Mouse (Mus musculus) frontal cortex, postnatal 14 days (tissue): Measurements from ENCODE around the gene Hspe1.
"Not testable (repeated sequence)": the region's sequence is repeated elsewhere in the genome, so short reads cannot be mapped to it uniquely, and the experiment has no call there.

Source experiments
- DNase-seq, 2 experiments: peaks; one replicate each; pipeline ENCODE4 v3.0.0; 2022; ENCODE audit warnings: low spot score in 2 of 2

The Hspe1 gene

DNA sequence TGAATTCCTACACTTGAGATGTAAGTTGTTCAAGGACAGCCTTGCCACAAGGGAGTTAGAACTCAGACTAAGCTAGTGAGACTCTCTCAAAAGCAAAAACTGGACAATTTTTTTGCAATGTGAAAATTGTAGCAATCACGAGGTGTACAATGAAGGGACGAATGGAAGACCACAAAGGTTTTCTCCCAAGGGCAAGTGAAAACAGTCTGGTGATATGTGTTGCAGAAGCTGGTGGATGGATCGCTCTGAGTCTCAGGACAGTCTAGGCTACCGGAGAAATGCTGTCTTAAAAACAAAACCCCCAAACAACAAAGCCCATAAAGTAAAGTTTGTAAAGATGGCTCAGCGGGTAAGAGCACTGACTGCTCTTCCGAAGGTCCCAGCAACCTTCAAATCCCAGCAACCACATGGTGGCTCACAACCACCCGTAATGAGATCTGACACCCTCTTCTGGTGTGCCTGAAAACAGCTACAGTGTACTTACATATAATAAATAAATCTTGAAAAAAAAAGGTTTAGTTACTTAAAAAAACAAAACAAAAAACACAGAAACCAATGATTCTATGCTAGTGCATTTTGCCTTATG lies 2.1 kb upstream of the Hspe1 start:
- DNase-seq: no peak

DNA sequence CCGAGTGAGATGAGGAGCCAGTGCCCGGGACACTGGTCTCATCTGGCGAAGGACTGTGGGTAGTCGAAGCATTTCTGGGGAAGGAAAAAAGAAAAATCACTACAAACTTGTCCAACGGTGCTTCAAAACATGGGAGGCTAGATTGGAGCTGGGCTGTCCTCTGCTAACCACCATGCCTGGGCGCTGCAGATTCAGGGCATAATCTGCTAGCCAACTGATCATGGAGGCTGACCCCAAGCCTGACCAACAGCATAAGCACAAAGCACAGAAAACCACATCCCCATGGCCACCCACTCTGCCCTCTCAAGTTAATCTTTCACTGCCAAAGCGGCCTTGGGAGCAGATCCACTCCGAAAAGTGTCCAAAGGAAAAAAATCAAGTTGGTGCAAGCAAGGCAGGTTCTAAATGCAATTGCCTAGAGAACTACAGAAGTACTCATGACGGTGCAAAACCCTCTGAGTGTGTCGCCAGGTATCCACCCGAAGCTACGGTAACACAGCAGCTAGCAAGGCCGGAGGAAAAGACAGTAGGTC lies 998 bp upstream of the Hspe1 start:
- no peak for DNase-seq

DNA sequence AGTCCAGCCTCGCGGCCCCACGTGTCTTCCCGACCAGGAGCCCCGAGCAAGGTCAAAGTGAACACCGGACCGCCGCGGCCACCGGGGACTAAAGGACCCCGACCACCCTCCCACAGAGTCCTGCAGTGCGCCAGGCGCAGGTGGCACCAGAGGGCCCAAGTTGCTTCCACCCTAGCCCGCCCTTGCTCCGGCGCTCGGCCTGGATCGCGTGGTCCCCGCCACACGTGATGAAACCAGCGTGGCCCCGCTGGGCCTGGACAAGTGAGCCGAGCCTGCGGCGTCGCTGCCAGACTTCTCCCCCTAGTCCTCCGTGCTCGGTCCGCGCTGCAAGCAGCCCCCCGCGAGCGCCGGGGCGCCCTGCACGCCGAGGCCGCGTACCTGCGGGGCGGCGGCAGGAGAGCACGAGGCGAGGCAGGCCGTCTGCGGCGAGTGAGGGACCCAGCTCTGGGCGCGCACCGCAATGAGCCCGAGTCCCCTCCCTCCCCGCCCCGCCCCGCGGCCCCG lies 479 bp upstream of the Hspe1 start:
- DNase-seq: peak in 1 of 2 experiments; percentile 64

DNA sequence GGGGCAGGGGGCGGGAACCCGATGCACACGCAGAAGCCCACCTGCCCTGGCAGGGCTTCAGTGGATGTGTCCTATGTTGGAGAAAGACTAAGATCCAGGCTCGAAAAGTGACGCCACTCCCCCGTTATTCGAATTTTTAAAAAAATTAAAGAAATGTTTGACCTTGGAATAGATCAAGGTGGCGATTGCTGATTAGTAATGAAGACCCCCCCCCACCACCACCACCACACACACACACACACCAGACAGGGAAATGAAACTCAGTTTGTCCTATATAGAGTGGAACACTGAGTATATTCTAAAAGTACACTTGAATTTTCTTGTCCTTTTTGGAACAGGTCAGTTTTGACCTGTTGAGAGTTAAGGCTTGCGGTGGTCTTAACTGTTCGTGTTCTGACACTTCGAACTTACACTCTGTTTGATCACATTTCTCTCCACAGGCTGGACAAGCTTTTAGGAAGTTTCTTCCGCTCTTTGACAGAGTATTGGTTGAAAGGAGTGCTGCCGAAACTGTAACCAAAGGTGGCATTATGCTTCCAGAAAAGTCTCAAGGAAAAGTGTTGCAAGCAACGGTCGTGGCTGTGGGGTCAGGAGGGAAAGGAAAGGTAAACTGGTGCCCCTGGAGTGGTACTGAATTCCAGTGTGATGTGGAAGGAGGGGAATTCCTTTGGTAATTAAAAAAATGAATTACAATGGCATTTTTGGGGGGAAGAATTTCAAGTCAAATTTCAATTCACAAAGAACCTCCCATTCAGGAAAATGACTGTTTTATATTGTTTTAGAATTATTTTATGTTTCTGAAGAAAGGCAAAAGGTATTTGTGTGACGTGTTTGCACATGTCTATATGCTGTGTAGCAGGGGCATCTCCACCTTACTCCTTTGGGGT lies 922 bp downstream of the Hspe1 start:
- no peak for DNase-seq

DNA sequence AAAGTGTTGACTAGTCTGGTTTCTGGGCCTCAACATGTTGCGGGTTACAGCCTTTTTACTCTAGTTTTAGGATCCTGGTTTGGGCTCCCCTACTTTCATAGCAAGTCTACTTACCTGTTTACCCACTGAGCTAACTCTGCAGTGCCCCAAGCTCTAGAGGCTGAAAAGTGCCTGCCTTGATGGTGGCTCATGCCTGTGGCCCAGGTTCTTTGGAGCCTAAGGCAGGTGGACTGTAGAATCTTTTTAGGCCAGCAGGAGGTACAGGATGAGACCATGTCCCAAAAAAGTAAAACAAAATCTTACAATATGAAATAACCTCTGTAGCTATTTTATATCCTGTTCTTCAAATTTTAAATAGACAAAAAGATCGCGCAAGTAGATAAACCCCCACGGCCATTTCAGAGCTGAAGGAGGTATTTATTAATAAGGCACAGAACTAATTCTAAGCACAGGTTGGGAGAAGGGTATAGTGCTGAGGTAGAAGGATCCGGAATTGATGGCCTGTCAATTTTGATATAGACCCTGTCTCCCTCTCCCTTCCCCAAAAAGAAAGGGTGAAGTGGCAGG lies 1.6 kb downstream of the Hspe1 start:
- DNase-seq: no peak

DNA sequence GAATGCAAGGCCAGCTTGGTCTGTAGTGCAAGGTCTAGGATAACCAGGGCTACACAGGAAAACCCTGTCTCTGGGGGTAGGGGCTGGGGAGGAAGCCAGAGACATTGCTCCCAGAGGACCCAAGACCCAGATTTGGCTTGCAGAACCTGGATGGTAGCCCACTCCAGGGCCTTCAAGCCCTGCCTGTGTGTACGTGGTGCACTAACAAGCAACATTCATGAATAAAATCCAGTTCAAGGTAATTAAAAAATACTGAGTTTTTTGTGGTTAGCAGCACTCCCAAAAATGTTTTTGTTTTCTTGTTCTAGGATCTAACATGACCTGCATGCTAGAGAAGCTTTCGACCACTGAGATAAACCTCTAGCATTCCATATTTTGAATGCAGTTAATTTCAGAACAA lies 4.1 kb downstream of the Hspe1 start:
- no peak for DNase-seq

DNA sequence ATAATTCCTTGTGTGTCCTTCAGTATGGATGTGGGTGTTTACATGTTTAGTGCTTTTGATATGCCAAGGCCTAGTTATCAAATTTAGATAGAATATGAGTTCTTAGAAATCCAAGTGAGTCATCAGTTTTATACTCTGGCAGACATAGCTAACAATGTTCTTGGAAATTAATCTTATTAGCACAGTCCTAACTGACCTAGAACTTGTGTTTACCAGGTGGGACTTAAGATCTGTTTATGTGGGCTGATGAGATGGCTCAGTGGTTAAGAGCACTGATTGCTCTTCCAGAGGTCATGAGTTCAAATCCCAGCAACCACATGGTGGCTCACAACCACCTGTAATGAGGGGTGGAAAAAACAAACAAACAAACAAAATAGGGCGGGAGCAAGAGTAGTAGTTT lies 4.5 kb downstream of the Hspe1 start:
- no peak for DNase-seq

DNA sequence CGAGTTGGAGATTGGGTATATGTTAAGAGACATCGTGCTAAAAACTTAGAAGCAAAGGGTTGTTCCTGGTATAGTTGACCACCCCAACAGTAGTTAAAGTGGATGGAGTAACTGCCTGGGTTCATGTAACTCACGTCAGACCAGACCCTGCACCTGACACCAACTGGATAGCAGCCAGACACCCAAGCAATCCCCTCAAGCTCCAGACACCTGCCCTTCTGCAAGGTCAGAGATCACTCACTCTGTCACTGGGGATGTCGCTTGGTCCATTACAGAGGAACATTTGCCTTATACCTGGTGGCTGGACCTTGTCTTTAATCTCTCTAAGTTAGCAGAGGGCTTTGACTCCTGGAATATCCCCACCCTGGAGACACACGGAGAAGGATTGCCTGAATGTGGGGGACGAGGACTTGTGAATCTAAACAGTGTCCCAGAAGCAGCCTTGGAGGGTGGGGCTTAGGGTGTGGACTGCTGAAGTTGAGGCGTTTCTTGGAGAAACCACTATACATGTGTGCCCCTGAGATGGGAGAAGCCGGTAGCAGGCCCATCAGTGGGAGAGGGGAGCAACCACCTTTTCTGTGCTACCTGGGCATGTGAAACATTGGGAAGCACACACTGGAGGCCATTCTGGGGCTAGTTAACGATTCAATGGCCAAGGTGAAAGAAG lies 19.1 kb downstream of the Hspe1 start:
- no peak for DNase-seq

DNA sequence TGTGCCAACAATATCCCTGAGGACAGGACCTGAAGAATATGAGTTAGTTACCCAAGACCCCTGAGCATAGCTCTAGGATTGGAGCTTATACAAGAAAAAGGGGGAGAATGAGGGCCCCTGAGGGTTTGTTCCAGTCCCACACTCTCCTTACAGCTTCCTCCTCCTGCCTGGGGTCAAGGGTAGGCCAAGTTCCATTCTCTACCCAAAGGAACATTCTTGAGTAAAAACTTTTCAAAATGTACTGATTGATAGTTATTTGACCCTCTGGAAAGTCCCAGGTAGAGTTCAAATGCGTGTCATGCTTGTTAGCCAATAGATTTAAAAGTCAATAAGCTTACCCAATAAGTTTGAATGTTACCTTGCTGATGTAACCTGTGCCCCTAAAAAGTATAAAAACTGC lies 19.7 kb downstream of the Hspe1 start:
- DNase-seq: no peak

DNA sequence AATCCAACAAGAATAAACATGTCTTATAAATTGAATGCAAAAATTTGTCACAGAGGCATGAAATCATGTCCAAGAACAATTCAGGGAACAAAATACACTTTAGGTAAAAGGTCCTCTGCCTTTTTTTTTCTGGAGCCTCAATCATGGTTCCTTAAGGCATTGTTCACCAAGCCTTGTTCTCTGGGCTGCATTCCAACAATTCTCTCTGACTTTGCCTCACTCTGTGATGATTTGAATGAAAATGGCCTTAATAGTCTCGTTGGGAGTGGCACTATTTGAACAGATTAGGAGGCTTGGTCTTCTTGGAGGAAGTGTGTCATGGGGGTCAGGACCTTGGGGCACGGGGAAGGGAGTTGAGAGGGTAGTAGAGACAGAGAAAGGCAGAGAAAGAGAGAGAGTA lies 20.5 kb downstream of the Hspe1 start:
- no peak for DNase-seq

DNA sequence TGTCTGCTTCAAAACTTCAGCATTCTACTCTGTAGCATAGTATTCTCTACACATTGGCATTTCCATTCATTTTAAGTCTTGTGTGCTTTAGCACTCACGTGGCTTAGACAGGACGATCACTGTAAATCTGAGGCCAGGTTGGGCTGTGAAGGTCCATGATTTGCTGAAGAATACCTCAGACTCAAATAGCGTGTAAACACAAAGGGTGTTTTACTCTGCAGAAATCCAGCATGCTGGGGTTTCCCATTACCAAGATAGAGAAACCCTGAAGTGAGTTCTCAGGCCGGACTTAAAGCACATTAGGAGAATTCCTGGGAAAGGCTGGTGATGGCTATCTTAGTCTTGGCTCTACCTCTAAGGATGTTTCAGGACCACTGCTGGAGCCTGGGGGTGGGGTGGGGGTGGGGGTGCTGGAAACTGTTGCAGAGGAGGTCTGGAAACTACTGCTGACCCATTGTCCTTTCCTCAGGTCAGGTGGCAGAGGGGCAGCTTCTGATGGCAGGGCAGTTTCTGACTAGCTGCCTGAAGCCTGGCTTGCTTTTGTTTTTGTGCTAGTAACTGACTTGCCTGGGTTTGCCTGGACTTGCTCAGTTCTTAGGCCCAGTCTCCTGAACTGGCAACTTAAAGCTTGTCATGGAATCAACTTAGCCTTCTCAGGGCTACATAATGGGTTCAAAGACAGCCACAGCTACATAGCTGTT lies 21.3 kb downstream of the Hspe1 start:
- no peak for DNase-seq

DNA sequence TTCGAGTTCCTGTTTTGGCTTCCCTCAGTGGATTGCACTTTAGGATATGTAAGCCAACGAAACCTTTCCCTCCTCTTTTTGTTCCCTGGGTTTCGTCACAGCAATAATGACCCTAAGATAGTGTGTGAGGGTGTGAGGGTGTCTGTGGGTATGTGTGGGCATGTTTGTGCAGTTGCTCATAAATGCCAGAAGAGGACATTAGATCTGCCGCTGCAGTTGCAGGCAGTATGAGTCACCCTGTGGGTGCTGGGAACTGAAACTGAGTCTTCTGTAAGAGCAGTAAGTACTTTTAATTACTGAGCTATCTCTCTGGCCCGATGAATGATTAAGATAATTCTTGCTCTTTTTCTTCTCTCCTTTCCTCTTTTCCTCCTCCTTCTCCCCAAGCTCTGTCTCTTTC lies 35.1 kb downstream of the Hspe1 start:
- DNase-seq: no peak

DNA sequence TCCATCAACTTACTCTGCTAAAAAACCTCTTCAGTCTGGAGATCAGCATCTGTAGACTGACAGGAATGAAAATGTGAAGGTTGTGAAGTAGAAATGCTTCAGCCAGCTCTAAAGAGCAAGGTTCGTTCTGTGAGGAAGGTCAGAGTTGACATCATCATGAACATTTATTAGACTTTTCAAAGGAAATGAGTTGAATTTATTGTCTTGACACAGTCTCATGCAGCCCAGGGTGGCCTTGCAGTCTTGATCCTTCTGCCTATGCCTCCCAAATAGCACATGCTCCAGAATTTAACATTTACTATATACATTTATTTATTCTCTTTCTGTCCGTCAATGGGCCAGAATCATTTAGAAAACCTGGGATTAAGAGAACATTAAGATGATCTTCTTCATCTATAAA lies 35.6 kb downstream of the Hspe1 start:
- no peak for DNase-seq

DNA sequence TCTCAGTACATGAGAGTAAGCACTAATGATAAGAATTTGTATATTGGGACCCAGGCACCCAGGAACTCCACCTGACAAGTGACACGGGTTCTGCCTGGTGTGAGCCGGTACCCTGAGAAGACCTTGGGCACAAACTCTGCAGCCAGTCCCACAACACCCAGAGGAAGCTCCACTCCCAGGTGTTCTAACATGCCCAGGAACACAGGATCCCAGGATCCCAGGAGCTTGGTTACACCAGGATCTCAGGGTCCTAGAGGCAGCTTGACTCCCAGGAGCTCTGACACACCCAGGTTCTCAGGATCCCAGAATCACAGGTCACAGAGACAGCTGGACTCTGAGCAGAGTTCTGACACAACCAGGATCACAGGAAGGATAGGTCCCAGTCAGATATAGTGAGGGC lies 36.2 kb downstream of the Hspe1 start:
- not testable (repeated sequence) for DNase-seq

DNA sequence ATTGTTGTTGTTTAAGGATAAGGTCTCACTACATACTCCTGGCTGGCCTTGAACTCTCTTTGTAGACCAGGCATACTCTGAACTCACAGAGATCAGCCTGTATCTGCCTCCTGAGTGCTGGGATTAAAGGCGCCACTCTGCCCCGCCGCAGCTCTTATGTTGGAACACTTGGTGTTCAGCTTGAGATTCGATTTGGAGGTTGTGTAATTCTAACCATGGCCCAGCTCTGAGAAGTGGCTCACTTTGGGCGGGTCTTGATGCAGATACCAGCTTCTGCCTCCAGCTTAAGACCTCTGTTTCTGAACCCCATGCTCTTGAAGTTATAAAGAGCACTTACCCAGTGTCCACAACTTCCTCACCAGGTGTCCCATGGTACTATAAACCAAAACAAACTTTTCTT lies 41.8 kb downstream of the Hspe1 start:
- no peak for DNase-seq

DNA sequence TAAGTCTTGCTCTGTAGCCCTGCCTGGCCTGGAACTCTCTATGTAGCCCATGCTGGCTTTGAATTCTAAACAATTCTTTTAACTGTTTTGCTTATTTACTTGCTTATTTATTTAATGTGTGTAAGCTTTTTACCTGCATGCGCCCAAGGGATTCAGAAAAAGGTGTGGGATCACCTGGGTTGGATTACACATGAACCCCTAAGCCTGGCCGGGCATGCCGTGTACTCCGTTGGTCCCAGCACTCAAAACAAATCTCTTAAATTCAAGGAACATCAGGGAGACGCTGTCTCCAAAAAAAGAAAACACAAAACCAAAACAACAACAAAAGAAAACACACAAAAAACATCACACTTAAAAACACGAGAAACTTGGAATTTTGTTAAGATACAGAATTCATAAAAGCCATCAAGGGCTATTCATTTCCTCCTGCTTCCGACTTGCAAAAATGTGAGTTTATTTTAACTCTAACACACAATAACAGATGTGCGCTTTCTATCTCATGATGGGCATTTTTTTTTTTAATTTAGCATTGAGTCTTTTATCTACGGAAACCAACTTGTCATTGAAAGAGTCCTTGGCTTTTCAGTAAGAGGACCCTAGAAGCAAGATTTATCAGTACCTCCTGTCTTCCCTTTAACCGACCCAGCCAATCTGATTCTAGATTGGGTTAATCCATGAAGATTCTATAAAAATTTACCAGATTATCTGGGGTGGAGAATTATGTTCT lies 42.4 kb downstream of the Hspe1 start:
- DNase-seq: no peak

DNA sequence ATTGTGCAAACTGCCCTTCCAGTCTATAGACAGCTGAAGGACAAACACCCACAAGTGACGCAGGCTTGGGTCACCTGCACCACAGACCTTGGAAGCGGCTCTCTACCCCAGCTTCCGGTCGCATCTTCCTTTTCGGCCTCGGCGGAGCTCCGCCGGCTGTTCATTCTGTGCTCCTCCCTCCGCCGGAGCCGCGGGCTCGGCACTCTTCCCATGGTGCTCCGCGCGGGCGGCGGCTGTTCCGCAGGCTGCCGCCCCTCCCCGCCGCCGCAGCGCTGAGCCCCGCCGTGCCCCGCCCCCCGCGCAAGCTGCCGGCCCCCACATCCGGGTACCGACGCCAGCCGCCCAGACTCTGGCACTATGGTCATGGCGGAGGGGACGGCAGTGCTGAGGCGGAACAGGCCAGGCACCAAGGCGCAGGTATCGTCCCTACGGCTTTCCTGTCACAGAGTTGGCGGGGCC lies 43.0 kb downstream of the Hspe1 start, which contains the start of gene Mob4:
Gene Mob4 (plus strand): TSS at position 289 of the 459 bp plus-strand sequence.
- DNase-seq: peak; percentile 81 to 86

DNA sequence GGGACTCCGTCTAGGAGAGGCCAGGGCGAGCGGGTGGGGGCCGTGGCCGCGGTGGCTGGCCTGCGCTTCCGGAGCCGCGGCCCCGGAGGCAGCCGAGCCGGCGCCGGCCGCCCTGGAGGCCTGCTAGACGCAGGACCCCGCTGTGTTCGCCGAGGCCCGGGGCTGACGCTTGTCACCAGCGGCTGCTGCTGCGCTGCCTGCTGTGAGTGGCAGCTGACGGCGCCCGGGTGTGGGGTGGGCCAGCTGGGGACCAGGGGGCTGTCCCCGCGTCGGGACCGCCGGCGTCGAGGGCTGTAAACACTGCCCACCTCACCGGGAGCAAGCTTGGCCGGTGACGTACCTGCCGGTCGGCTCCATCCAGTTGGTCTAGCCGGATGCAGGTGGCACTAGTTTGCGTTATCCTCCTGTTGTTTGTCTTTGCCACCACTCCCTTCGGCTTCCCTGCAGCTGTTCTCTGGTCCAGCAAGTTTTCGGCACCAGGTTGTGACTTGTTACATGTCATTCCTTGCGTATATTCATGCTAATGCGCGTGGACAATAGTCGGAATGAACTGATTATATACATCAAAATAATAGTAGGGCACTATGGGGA lies 43.6 kb downstream of the Hspe1 start:
- DNase-seq: peak in 1 of 2 experiments; percentile 33

DNA sequence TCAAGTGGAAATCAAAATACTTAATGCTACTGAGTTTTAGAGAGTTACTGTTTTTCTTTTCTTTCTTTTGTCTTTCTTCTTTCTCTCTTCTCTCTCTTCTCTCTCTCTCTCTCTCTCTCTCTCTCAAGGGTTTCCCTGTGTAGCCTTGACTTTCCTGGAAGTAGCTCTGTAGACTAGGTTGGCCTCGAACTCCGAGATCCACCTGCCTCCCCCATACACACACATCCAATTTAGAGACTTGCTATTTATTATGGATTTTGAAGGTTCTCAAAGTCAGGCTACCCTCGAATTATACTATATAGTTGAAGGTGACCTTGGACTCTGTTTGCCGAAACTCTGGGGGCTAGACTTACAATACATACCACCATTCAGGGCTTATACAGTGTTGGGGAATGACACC lies 44.4 kb downstream of the Hspe1 start:
- DNase-seq: no peak

DNA sequence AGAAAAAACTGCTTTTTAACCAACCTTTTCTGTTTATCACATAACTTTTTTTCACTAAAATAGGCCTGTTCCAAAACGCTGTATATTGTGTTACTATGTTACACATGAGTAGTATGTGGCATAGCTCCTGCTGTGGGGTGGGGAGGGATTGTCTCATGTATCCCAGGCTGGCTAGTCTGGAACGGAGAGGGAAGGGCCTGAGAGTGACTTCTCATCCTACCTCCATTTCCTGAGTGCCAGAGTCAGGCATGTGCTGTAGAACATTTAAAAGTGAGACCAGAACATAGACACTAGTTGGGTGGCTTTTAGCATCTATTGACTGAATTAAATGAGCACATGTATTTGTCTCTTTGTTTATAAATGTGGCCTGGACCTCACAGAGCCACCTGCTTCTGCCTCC lies 45.2 kb downstream of the Hspe1 start:
- no peak for DNase-seq
